Mouse (Mus musculus): Measurements from ENCODE around the gene Cdc16.

The Cdc16 gene

GRCm38 (mm10) chr8:13828598-13829172, 71.2 kb downstream of the Cdc16 start:
- no peak for DNase-seq

Measured in cerebellum, postnatal 36 days (tissue).